Comparison of ENCODE assay signal across 16 mouse cellular contexts in the genomic region with DNA sequence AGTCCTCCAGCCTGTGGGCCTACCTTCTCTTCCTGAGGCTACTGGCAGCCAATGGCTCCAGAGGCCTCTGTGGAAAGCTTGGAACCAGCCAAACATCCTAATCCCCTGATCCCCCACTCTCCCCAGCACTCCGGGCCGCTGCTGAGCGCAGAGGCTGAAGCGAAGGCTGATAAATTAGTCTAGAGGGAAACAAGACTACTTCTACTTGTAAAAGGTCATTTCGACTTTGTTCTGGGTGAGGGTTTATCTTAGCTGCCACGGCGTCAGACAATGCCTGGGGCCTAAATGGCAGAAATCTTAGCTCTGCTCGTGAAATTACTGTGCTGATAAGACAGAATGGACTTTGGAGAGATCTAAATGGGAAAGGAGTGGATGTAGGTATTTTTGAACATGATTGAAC.
DNase-seq lines count a peak whose midpoint lies in the region; ATAC-seq lines count a peak whose summit lies in the region.
"Had no signal": no experiment of that assay in that cellular context is flagged by ENCODE, and none has a peak within 500 bp of the region (broad histone marks: within the 10 kb centered on the region; RNA-seq: fewer than 3 reads in every experiment).

No protein-coding gene starts in this region.

- DNase-seq in heart, embryonic 10.5 days (ENCODE audit: low spot score) = no peak
- DNase-seq in heart, postnatal 10 days = no peak
- no peak for DNase-seq in hindbrain, embryonic 10.5 days (ENCODE audit: low spot score)
- no peak for DNase-seq in hindbrain, embryonic 11.5 days (ENCODE audit: low spot score)
- no peak for DNase-seq in embryonic facial prominence, embryonic 10.5 days (ENCODE audit: low spot score)
- no peak for DNase-seq in adrenal gland, postnatal 4 days (ENCODE audit: low spot score in 2 of 2)
- DNase-seq in kidney, postnatal 36 days = no peak
- DNase-seq: adrenal gland, adult 8-10 months; cerebellum, adult 18-20 months; gastrocnemius, postnatal 36 days; lung, adult 2 months; lung, postnatal 36 days; spleen, adult 18-20 months had no signal

- peaks cover 40% of the 10 kb centered on the region for H3K27me3 ChIP-seq in heart, embryonic 10.5 days (ENCODE audit: insufficient read depth, poor library complexity, severe bottlenecking)
- peaks cover 96% of the 10 kb centered on the region for H3K27me3 ChIP-seq in hindbrain, embryonic 10.5 days (ENCODE audit: insufficient read depth, poor library complexity, severe bottlenecking)
- peaks cover 10% of the 10 kb centered on the region; the same call in 1 of the 2 replicates for H3K27me3 ChIP-seq in hindbrain, embryonic 11.5 days (ENCODE audit: control insufficient read depth, insufficient read depth, low read length)
- H3K27me3 ChIP-seq in embryonic facial prominence, embryonic 10.5 days (replicated peaks; ENCODE audit: low read depth, poor library complexity, severe bottlenecking) = peaks cover 74% of the 10 kb centered on the region
- H3K27me3 ChIP-seq in midbrain, embryonic 13.5 days = peaks cover 63% of the 10 kb centered on the region

- H3K9ac ChIP-seq in hindbrain, embryonic 11.5 days (ENCODE audit: low read depth, low read length) = no peak overlapping the region
- H3K9ac ChIP-seq in midbrain, embryonic 13.5 days (replicated peaks) = no peak overlapping the region
- H3K9ac ChIP-seq: hindbrain, embryonic 15.5 days had no signal

- WGBS in heart, embryonic 10.5 days = 17% methylated on average over 8 of the region's 8 CpGs
- WGBS in hindbrain, embryonic 10.5 days = 74% methylated on average over 8 of the region's 8 CpGs
- 61% methylated on average over 8 of the region's 8 CpGs for WGBS in hindbrain, embryonic 11.5 days
- 52% methylated on average over 8 of the region's 8 CpGs for WGBS in embryonic facial prominence, embryonic 10.5 days
- 19% methylated on average over 8 of the region's 8 CpGs for whole genome bisulfite sequencing in midbrain, embryonic 13.5 days

- H3K4me1 ChIP-seq in heart, embryonic 10.5 days = peaks cover 89% of the 10 kb centered on the region
- H3K4me1 ChIP-seq in hindbrain, embryonic 10.5 days (replicated peaks) = peaks cover 59% of the 10 kb centered on the region
- no peaks in the 10 kb centered on the region for H3K4me1 ChIP-seq in hindbrain, embryonic 11.5 days (replicated peaks; ENCODE audit: control insufficient read depth, insufficient read depth, low read length)
- peaks cover 72% of the 10 kb centered on the region for H3K4me1 ChIP-seq in embryonic facial prominence, embryonic 10.5 days
- peaks cover 39% of the 10 kb centered on the region for H3K4me1 ChIP-seq in midbrain, embryonic 13.5 days (replicated peaks)
- H3K4me1 ChIP-seq: hindbrain, embryonic 15.5 days had no signal

- H3K27ac ChIP-seq in heart, embryonic 10.5 days = peak overlapping the region; percentile 75
- H3K27ac ChIP-seq in hindbrain, embryonic 10.5 days = peak overlapping the region; percentile 35; the same call in 1 of the 2 replicates
- H3K27ac ChIP-seq in hindbrain, embryonic 11.5 days (ENCODE audit: low read depth, low read length) = no peak overlapping the region
- 0 out of 2 replicates have a peak overlapping the region, but pooled peaks have one; percentile 52 for H3K27ac ChIP-seq in embryonic facial prominence, embryonic 10.5 days (replicated peaks)
- peak overlapping the region; percentile 62 for H3K27ac ChIP-seq in midbrain, embryonic 13.5 days
- H3K27ac ChIP-seq: hindbrain, embryonic 15.5 days had no signal

- no peak overlapping the region for H3K4me3 ChIP-seq in heart, embryonic 10.5 days
- no peak overlapping the region for H3K4me3 ChIP-seq in hindbrain, embryonic 10.5 days
- no peak overlapping the region for H3K4me3 ChIP-seq in hindbrain, embryonic 11.5 days (ENCODE audit: low read depth, low read length)
- H3K4me3 ChIP-seq in embryonic facial prominence, embryonic 10.5 days = no peak overlapping the region
- no peak overlapping the region for H3K4me3 ChIP-seq in midbrain, embryonic 13.5 days (replicated peaks)
- H3K4me3 ChIP-seq: erythroblast, embryonic 14.5 days; hindbrain, embryonic 15.5 days had no signal

- no peaks in the 10 kb centered on the region for H3K36me3 ChIP-seq in heart, embryonic 10.5 days
- no peaks in the 10 kb centered on the region for H3K36me3 ChIP-seq in hindbrain, embryonic 10.5 days
- no peaks in the 10 kb centered on the region for H3K36me3 ChIP-seq in hindbrain, embryonic 11.5 days (ENCODE audit: control insufficient read depth, insufficient read depth, low read length)
- peaks cover 11% of the 10 kb centered on the region for H3K36me3 ChIP-seq in embryonic facial prominence, embryonic 10.5 days (replicated peaks)
- no peaks in the 10 kb centered on the region for H3K36me3 ChIP-seq in midbrain, embryonic 13.5 days
- H3K36me3 ChIP-seq: hindbrain, embryonic 15.5 days had no signal

- ATAC-seq in hindbrain, embryonic 11.5 days (ENCODE audit: low FRiP score) = no peak
- ATAC-seq in midbrain, embryonic 13.5 days = no peak

- H3K9me3 ChIP-seq in heart, embryonic 10.5 days = no peaks in the 10 kb centered on the region
- H3K9me3 ChIP-seq in hindbrain, embryonic 10.5 days = no peaks in the 10 kb centered on the region
- H3K9me3 ChIP-seq in hindbrain, embryonic 11.5 days (ENCODE audit: control insufficient read depth, low read length) = no peaks in the 10 kb centered on the region
- no peaks in the 10 kb centered on the region for H3K9me3 ChIP-seq in embryonic facial prominence, embryonic 10.5 days
- H3K9me3 ChIP-seq in midbrain, embryonic 13.5 days = no peaks in the 10 kb centered on the region
- H3K9me3 ChIP-seq: hindbrain, embryonic 15.5 days had no signal

- intact Hi-C loops in heart, postnatal 10 days (cut with DNase I) = loop anchor here (10.0 kb wide), 1 partner anchor 192 kb away; no protein-coding TSS in a partner anchor

- no peak overlapping the region for H3K4me2 ChIP-seq in hindbrain, embryonic 11.5 days (replicated peaks; ENCODE audit: low read depth, low read length)
- no peak overlapping the region for H3K4me2 ChIP-seq in midbrain, embryonic 13.5 days (replicated peaks)
- H3K4me2 ChIP-seq: hindbrain, embryonic 15.5 days had no signal
